Mouse (Mus musculus): ENCODE measurements around the gene Rps27a. TPM values are rescaled to one million over a fixed set of nuclear protein-coding genes. Genes with fewer than 3 reads are reported as not detected.
A peak's percentile ranks its signal among the peaks of the same experiment; 100 is the strongest.

The Rps27a gene
- polyA plus RNA-seq, 1 experiment from 2014 or later: 957 TPM

DNA sequence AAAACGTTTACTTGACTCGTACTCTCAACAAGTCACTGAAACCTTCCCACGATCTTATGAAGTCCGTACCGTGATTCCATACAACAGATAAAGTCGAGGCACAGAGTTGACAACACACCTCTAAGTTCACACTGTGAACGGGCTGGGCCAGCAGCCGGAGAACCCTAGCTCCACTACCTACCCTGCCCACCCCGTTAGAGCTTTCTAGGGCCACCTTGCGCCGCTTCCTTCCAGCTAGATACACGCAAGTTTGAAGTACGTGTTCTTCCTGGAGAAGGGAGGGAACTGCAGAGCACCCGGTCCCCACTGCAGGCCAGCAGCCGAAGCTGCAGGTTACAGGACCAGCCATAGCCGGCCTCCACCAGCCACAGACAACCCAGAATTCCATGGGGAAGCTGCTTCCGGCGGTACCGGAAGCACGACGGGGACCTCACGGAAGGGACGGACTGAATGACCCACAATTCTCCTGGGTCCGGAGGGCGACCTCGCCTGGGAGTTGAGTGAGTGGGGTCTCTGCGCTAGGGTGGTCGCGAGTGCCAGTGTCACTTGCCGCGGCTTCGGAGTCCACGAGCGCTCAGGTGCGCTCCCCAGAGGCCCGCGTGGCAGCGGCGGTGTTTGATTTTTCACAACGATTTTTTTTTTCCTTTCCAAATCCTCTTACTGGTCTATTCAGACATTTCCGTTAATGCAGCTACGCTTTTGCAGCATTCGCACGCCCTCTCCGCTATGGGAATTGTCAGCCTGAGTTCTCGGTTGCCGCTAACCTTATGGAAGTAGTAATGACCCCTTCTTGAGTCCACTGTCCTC, 21.7 kb downstream of the Rps27a start, which contains the start of gene Mtif2:
Mtif2 (plus strand) TSS at position 421 of the 807 bp plus-strand sequence.
- H3K9ac ChIP-seq (ENCODE audit: low read depth, low read length): peak within 1 kb of the TSS; percentile 74
- H3K36me3 ChIP-seq (ENCODE audit: control insufficient read depth, insufficient read depth, low read length): no peaks in the 10 kb centered on the region
- ATAC-seq (ENCODE audit: low FRiP score) (peak; percentile 96), DNase-seq (ENCODE audit: low spot score) (peak; percentile 89)
- no peaks in the 10 kb centered on the region for H3K9me3 ChIP-seq (ENCODE audit: control insufficient read depth, low read length)
- H3K4me1 ChIP-seq (replicated peaks; ENCODE audit: control insufficient read depth, insufficient read depth, low read length): no peaks in the 10 kb centered on the region
- no peaks in the 10 kb centered on the region for H3K27me3 ChIP-seq (ENCODE audit: control insufficient read depth, insufficient read depth, low read length)
- H3K4me3 ChIP-seq (ENCODE audit: low read depth, low read length): peak within 1 kb of the TSS; percentile 74
- peak within 1 kb of the TSS; percentile 72 for H3K4me2 ChIP-seq (replicated peaks; ENCODE audit: low read depth, low read length)
- WGBS: 2% methylated on average over 47 of the region's 47 CpGs
- peak within 1 kb of the TSS; percentile 78 for H3K27ac ChIP-seq (ENCODE audit: low read depth, low read length)

GRCm38 (mm10) chr11:29514682-29515412, 33.1 kb downstream of the Rps27a start, which contains the start of gene Prorsd1:
TSS of gene Prorsd1 (minus strand) at chr11:29515033.
- Histone ChIP-seq H3K27ac (ENCODE audit: low read depth, low read length) (peak within 1 kb of the TSS; percentile 40; the same call in 1 of the 2 replicates), H3K4me2 (replicated peaks; ENCODE audit: low read depth, low read length) (peak within 1 kb of the TSS; percentile 55), H3K9ac (ENCODE audit: low read depth, low read length) (peak within 1 kb of the TSS; percentile 68), H3K4me3 (ENCODE audit: low read depth, low read length) (peak within 1 kb of the TSS; percentile 56), H3K36me3 (ENCODE audit: control insufficient read depth, insufficient read depth, low read length) (no peaks in the 10 kb centered on the region), H3K4me1 (replicated peaks; ENCODE audit: control insufficient read depth, insufficient read depth, low read length) (no peaks in the 10 kb centered on the region), H3K27me3 (ENCODE audit: control insufficient read depth, insufficient read depth, low read length) (no peaks in the 10 kb centered on the region), H3K9me3 (ENCODE audit: control insufficient read depth, low read length) (no peaks in the 10 kb centered on the region)
- DNase-seq (ENCODE audit: low spot score) (peak; percentile 93), ATAC-seq (ENCODE audit: low FRiP score) (peak; percentile 99)
- 4% methylated on average over 40 of the region's 40 CpGs for WGBS

DNA sequence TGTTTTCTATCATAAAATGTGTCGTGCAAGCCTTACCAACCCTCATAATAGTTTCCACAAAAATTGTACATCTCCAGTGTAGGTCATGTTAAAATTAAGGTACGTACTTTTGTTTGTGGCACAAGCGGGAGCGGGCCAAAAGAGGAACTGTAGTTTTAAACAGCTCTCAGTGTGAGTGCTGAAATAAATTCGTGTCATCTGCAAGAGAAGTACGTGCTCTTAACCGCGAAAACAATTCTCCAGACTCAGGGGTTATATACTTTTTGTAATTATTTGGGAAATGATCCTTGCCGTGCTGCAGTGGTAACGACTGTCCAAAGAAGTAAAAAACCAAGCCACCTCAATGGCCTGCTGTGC, 33.6 kb downstream of the Rps27a start:
- no peaks in the 10 kb centered on the region for H3K27me3 ChIP-seq (ENCODE audit: control insufficient read depth, insufficient read depth, low read length)
- WGBS: 28% methylated on average over 10 of the region's 10 CpGs
- DNase-seq (ENCODE audit: low spot score): no peak
- H3K9me3 ChIP-seq (ENCODE audit: control insufficient read depth, low read length): no peaks in the 10 kb centered on the region
- H3K4me2 ChIP-seq (replicated peaks; ENCODE audit: low read depth, low read length): peak overlapping the region; percentile 55
- H3K4me3 ChIP-seq (ENCODE audit: low read depth, low read length): peak overlapping the region; percentile 56
- no peak; the same call in 1 of the 2 replicates for ATAC-seq (ENCODE audit: low FRiP score)
- H3K9ac ChIP-seq (ENCODE audit: low read depth, low read length): peak overlapping the region; percentile 68; the same call in 1 of the 2 replicates
- H3K4me1 ChIP-seq (replicated peaks; ENCODE audit: control insufficient read depth, insufficient read depth, low read length): no peaks in the 10 kb centered on the region
- H3K36me3 ChIP-seq (ENCODE audit: control insufficient read depth, insufficient read depth, low read length): no peaks in the 10 kb centered on the region
- H3K27ac ChIP-seq (ENCODE audit: low read depth, low read length): 0 out of 2 replicates have a peak overlapping the region, but pooled peaks have one; percentile 40

DNA sequence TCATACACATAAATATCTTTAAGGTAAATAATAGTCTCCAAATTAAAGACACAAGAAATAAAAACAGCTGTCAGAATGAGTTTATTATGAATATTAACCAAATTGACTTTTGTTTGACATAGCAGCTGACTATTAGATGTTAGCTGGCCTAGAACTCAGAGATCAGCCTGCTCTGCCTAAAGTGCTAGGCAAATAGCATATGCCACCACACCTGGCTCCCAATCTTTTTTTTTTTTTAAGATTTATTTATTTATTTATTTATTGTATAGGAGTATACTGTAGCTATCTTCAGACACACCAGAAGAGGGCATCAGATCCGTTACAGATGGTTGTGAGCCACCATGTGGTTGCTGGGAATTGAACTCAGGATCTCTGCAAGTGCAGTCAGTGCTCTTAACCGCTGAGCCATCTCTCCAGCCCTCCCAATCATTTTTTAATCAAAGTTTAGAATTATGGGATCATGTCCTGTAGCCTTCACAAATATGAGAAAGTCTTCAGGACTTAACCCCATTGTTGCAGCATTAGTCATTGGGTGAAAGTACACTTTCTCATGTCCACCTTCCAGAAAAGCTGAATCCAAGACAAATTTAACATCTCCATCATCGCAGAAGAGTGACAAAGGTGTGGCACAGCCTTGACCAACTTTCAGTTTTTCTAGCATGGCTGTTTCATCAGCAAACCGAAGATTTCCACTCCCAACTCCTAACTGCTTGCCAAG, 34.9 kb downstream of the Rps27a start:
- Histone ChIP-seq H3K9ac (ENCODE audit: low read depth, low read length) (no peak overlapping the region), H3K4me3 (ENCODE audit: low read depth, low read length) (no peak overlapping the region), H3K4me2 (replicated peaks; ENCODE audit: low read depth, low read length) (no peak overlapping the region), H3K4me1 (replicated peaks; ENCODE audit: control insufficient read depth, insufficient read depth, low read length) (no peaks in the 10 kb centered on the region), H3K27ac (ENCODE audit: low read depth, low read length) (no peak overlapping the region), H3K27me3 (ENCODE audit: control insufficient read depth, insufficient read depth, low read length) (no peaks in the 10 kb centered on the region), H3K9me3 (ENCODE audit: control insufficient read depth, low read length) (no peaks in the 10 kb centered on the region), H3K36me3 (ENCODE audit: control insufficient read depth, insufficient read depth, low read length) (no peaks in the 10 kb centered on the region)
- DNase-seq (ENCODE audit: low spot score) (no peak), ATAC-seq (ENCODE audit: low FRiP score) (no peak)
- 95% methylated on average over 4 of the region's 4 CpGs for WGBS

DNA sequence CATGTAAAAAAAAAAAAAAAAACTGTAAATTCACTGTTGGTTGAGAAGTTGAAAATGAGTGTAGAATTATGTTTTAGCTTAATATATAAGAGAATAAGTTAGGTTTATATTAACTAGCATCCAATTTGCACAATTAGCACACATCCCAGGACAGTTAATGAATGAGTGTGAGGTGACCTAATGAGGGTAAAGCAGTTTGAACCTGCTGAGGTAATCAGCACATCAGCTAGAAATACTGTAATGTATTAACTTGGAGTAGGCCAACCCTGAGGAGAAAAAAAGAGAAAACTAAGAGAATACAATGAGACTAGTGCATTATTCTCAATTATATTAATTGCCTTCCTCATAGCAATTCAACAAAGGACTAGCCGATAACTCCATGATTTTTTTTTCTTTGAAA, 38.5 kb downstream of the Rps27a start:
- WGBS: 97% methylated on average over 1 of the region's 1 CpGs
- no peaks in the 10 kb centered on the region for H3K4me1 ChIP-seq (replicated peaks; ENCODE audit: control insufficient read depth, insufficient read depth, low read length)
- no peaks in the 10 kb centered on the region for H3K27me3 ChIP-seq (ENCODE audit: control insufficient read depth, insufficient read depth, low read length)
- H3K4me2 ChIP-seq (replicated peaks; ENCODE audit: low read depth, low read length): no peak overlapping the region
- no peak overlapping the region for H3K4me3 ChIP-seq (ENCODE audit: low read depth, low read length)
- H3K36me3 ChIP-seq (ENCODE audit: control insufficient read depth, insufficient read depth, low read length): no peaks in the 10 kb centered on the region
- ATAC-seq (ENCODE audit: low FRiP score) (no peak), DNase-seq (ENCODE audit: low spot score) (no peak)
- no peak overlapping the region for H3K27ac ChIP-seq (ENCODE audit: low read depth, low read length)
- no peak overlapping the region for H3K9ac ChIP-seq (ENCODE audit: low read depth, low read length)
- H3K9me3 ChIP-seq (ENCODE audit: control insufficient read depth, low read length): no peaks in the 10 kb centered on the region

DNA sequence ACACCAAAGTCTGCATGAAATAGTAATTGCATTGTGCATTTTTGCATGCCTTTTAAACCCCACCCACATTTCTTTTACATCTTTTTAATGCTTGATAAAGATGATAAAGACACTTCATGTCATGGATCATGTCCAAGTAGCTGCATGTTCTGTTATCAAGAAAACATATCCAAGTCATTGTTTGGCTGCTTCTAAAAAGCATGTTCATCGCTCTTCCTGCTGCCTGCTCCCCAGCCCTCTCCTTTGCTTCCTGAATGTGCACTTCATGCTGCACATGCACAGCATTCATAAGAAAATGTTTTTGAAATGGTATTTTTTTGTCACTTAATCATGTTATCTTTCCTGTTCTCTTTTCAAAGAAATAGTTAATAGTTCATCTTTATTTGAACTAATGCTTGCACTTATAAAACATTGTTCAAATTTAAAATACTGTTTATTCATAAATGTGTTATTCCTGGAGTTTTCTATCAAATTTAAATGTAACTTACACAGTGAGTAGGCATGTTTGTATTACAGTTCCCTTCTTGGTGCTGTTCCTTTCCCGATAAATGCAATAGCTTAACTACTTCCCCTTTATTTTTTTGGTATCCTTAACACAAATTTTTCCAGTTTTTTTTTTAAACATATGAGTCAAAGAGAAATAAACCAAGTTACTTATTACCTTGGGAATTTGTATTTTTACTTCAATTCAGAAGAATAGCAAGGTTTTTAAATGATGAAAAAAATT, 42.8 kb downstream of the Rps27a start:
- ATAC-seq (ENCODE audit: low FRiP score) (no peak), DNase-seq (ENCODE audit: low spot score) (no peak)
- H3K4me1 ChIP-seq (replicated peaks; ENCODE audit: control insufficient read depth, insufficient read depth, low read length): no peaks in the 10 kb centered on the region
- no peak overlapping the region for H3K4me2 ChIP-seq (replicated peaks; ENCODE audit: low read depth, low read length)
- H3K27ac ChIP-seq (ENCODE audit: low read depth, low read length): no peak overlapping the region
- no peaks in the 10 kb centered on the region for H3K27me3 ChIP-seq (ENCODE audit: control insufficient read depth, insufficient read depth, low read length)
- no peak overlapping the region for H3K9ac ChIP-seq (ENCODE audit: low read depth, low read length)
- no peaks in the 10 kb centered on the region for H3K9me3 ChIP-seq (ENCODE audit: control insufficient read depth, low read length)
- no peak overlapping the region for H3K4me3 ChIP-seq (ENCODE audit: low read depth, low read length)
- H3K36me3 ChIP-seq (ENCODE audit: control insufficient read depth, insufficient read depth, low read length): peaks cover 4% of the 10 kb centered on the region; the same call in 1 of the 2 replicates
- WGBS: 94% methylated on average over 2 of the region's 2 CpGs

DNA sequence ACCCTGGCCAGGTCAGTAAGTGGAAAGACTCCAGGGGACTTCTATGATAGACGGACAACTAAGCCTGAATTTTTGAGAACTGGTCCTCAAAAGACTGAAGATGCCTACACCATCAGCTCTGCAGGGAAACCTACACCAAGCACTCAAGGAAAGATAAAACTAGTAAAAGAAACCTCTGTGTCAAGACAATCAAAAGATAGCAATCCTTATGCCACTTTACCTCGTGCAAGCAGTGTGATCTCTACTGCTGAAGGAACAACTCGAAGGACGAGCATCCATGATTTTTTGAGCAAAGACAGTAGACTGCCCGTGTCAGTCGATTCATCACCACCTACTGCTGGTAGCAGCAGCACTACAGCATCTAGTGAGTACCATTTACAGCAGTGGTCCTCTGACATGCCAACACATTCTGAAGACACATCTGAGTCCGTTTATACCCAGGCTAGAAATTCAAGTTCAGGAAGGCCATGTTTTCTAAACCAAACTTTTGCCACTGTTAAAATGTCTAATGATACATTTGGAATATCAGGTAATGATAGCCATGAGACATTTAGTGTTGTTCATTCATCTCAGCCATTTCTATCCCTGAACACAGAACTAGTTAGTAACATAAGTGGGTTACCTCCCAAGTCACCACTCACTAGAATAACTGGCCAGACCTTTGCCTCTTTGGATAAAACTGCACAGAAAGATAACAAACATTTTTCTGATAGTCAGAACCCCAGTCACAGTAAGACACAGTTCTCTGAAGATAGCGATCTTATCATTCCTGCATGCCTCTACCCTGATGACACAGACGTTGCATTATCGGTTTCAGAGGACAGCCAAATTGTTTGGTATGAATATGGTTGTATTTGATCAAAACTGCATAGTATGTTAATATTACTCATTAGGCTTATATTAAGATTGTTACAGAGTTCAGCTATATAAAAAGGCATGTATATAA, 43.7 kb downstream of the Rps27a start:
- Histone ChIP-seq H3K9ac (ENCODE audit: low read depth, low read length) (no peak overlapping the region), H3K4me1 (replicated peaks; ENCODE audit: control insufficient read depth, insufficient read depth, low read length) (no peaks in the 10 kb centered on the region), H3K27me3 (ENCODE audit: control insufficient read depth, insufficient read depth, low read length) (no peaks in the 10 kb centered on the region), H3K9me3 (ENCODE audit: control insufficient read depth, low read length) (no peaks in the 10 kb centered on the region), H3K4me2 (replicated peaks; ENCODE audit: low read depth, low read length) (no peak overlapping the region), H3K36me3 (ENCODE audit: control insufficient read depth, insufficient read depth, low read length) (peaks cover 7% of the 10 kb centered on the region; the same call in 1 of the 2 replicates), H3K4me3 (ENCODE audit: low read depth, low read length) (no peak overlapping the region), H3K27ac (ENCODE audit: low read depth, low read length) (no peak overlapping the region)
- 94% methylated on average over 10 of the region's 10 CpGs for WGBS
- no peak for DNase-seq (ENCODE audit: low spot score)
- ATAC-seq (ENCODE audit: low FRiP score): no peak

Data from hindbrain, embryonic 11.5 days (tissue).